ENCODE assay signal across 24 mouse cellular contexts in genomic region chr12:7430981-7431380, GRCm38 (mm10).
DNase-seq lines count a peak whose midpoint lies in the region; ATAC-seq and TF ChIP-seq lines count a peak whose summit lies in the region.
"Had no signal": no experiment of that assay in that cellular context is flagged by ENCODE, and none has a peak within 500 bp of the region (broad histone marks: within the 10 kb centered on the region; RNA-seq: fewer than 3 reads in every experiment).

No protein-coding gene starts in this region.

- no peak overlapping the region for H3K4me3 ChIP-seq in forebrain, postnatal 0 days (ENCODE audit: low read depth, low read length)
- no peak overlapping the region for H3K4me3 ChIP-seq in forebrain, embryonic 10.5 days
- no peak overlapping the region for H3K4me3 ChIP-seq in midbrain, postnatal 0 days (ENCODE audit: low read depth, low read length)
- H3K4me3 ChIP-seq in midbrain, embryonic 15.5 days = no peak overlapping the region
- H3K4me3 ChIP-seq: embryonic facial prominence, embryonic 10.5 days; embryonic facial prominence, embryonic 12.5 days; forebrain, embryonic 12.5 days had no signal

- H3K4me2 ChIP-seq in forebrain, postnatal 0 days (ENCODE audit: low read depth) = no peak overlapping the region
- H3K4me2 ChIP-seq in midbrain, postnatal 0 days (ENCODE audit: low read depth, low read length, poor library complexity, severe bottlenecking) = no peak overlapping the region
- H3K4me2 ChIP-seq in midbrain, embryonic 15.5 days = no peak overlapping the region
- H3K4me2 ChIP-seq: embryonic facial prominence, embryonic 12.5 days; forebrain, embryonic 12.5 days had no signal

- DNase-seq in forebrain, postnatal 0 days = no peak
- DNase-seq in forebrain, embryonic 10.5 days (ENCODE audit: extremely low spot score, low spot score) = no peak
- no peak for DNase-seq in midbrain, postnatal 0 days (ENCODE audit: low spot score)
- peak; percentile 33 for DNase-seq in brain, adult 2 months (ENCODE audit: low read depth, low spot score)
- DNase-seq: adrenal gland, adult 2 months; adrenal gland, postnatal 10 days; adrenal gland, postnatal 25 days; B cell, adult 2 months; cerebellum, adult 11-12 months; cerebellum, adult 2 months; cerebellum, adult 9-10 months; cerebellum, postnatal 10 days; cerebellum, postnatal 25 days had no signal

- no peak overlapping the region for H3K27ac ChIP-seq in forebrain, postnatal 0 days (ENCODE audit: low read depth, low read length)
- H3K27ac ChIP-seq in forebrain, embryonic 10.5 days = no peak overlapping the region
- H3K27ac ChIP-seq in midbrain, postnatal 0 days (ENCODE audit: low read depth, low read length) = no peak overlapping the region
- no peak overlapping the region for H3K27ac ChIP-seq in midbrain, embryonic 15.5 days
- H3K27ac ChIP-seq: embryonic facial prominence, embryonic 10.5 days; embryonic facial prominence, embryonic 12.5 days; forebrain, embryonic 12.5 days had no signal

- no peak overlapping the region for H3K9ac ChIP-seq in forebrain, postnatal 0 days
- H3K9ac ChIP-seq in midbrain, postnatal 0 days (replicated peaks; ENCODE audit: low read length, poor library complexity, severe bottlenecking) = no peak overlapping the region
- H3K9ac ChIP-seq in midbrain, embryonic 15.5 days = no peak overlapping the region
- H3K9ac ChIP-seq: embryonic facial prominence, embryonic 12.5 days; forebrain, embryonic 12.5 days had no signal

- no peaks in the 10 kb centered on the region for H3K4me1 ChIP-seq in forebrain, postnatal 0 days (ENCODE audit: insufficient read depth)
- no peaks in the 10 kb centered on the region for H3K4me1 ChIP-seq in forebrain, embryonic 10.5 days
- no peaks in the 10 kb centered on the region for H3K4me1 ChIP-seq in midbrain, postnatal 0 days (ENCODE audit: insufficient read depth, low read length)
- no peaks in the 10 kb centered on the region for H3K4me1 ChIP-seq in midbrain, embryonic 15.5 days
- H3K4me1 ChIP-seq: embryonic facial prominence, embryonic 10.5 days; embryonic facial prominence, embryonic 12.5 days; forebrain, embryonic 12.5 days had no signal

- no peaks in the 10 kb centered on the region for H3K36me3 ChIP-seq in forebrain, postnatal 0 days (ENCODE audit: insufficient read depth)
- no peaks in the 10 kb centered on the region for H3K36me3 ChIP-seq in forebrain, embryonic 10.5 days (replicated peaks)
- no peaks in the 10 kb centered on the region for H3K36me3 ChIP-seq in midbrain, postnatal 0 days (ENCODE audit: insufficient read depth, low read length)
- H3K36me3 ChIP-seq in midbrain, embryonic 15.5 days (replicated peaks) = no peaks in the 10 kb centered on the region
- H3K36me3 ChIP-seq: embryonic facial prominence, embryonic 10.5 days; embryonic facial prominence, embryonic 12.5 days; forebrain, embryonic 12.5 days; G1E had no signal

- 70% methylated on average over 4 of the region's 4 CpGs for WGBS in forebrain, postnatal 0 days
- WGBS in forebrain, embryonic 10.5 days = 91% methylated on average over 4 of the region's 4 CpGs
- 67% methylated on average over 4 of the region's 4 CpGs for WGBS in midbrain, postnatal 0 days
- 75% methylated on average over 4 of the region's 4 CpGs for WGBS in midbrain, embryonic 15.5 days

- TF ChIP-seq CTCF in forebrain, postnatal 0 days (IDR thresholded peaks at IDR 0.05; ENCODE audit: low read depth) = 0 out of 2 replicates have a peak, but pooled peaks have one; percentile 10
- peak; percentile 31 for TF ChIP-seq CTCF in midbrain, postnatal 0 days (IDR thresholded peaks at IDR 0.05)

- no peaks in the 10 kb centered on the region for H3K9me3 ChIP-seq in forebrain, postnatal 0 days (ENCODE audit: low read length)
- no peaks in the 10 kb centered on the region for H3K9me3 ChIP-seq in forebrain, embryonic 10.5 days
- no peaks in the 10 kb centered on the region for H3K9me3 ChIP-seq in midbrain, postnatal 0 days (ENCODE audit: low read length)
- H3K9me3 ChIP-seq in midbrain, embryonic 15.5 days = no peaks in the 10 kb centered on the region
- H3K9me3 ChIP-seq: embryonic facial prominence, embryonic 10.5 days; embryonic facial prominence, embryonic 12.5 days; forebrain, embryonic 12.5 days; G1E had no signal

- no peaks in the 10 kb centered on the region for H3K27me3 ChIP-seq in forebrain, postnatal 0 days (ENCODE audit: insufficient read depth, low read length)
- no peaks in the 10 kb centered on the region for H3K27me3 ChIP-seq in forebrain, embryonic 10.5 days (ENCODE audit: poor library complexity, severe bottlenecking)
- H3K27me3 ChIP-seq in midbrain, postnatal 0 days (ENCODE audit: insufficient read depth, low read length) = no peaks in the 10 kb centered on the region
- no peaks in the 10 kb centered on the region for H3K27me3 ChIP-seq in midbrain, embryonic 15.5 days (replicated peaks)
- H3K27me3 ChIP-seq: CH12.LX; embryonic facial prominence, embryonic 12.5 days; forebrain, embryonic 12.5 days; Patski had no signal

- no peak for ATAC-seq in forebrain, postnatal 0 days
- no peak for ATAC-seq in midbrain, postnatal 0 days (ENCODE audit: low FRiP score)
- no peak for ATAC-seq in midbrain, embryonic 15.5 days (replicated peaks)
- ATAC-seq: activated CD4-positive, CD25-positive, alpha-beta regulatory T cell, adult 4 months; CD4-positive, CD25-positive, alpha-beta regulatory T cell, adult 4 months; forebrain, embryonic 14.5 days; forebrain, embryonic 16.5 days; Patski had no signal
